Mouse (Mus musculus) limb, embryonic 14.5 days (tissue): ENCODE measurements at regions not wholly inside any gene's neighbourhood (a gene's known extent, or its start where the extent isn't known, plus 50 kb on each side); places are given as distances from the start of the nearest gene placed in this dataset.
A peak's percentile ranks its signal among the peaks of the same experiment; 100 is the strongest.

ENCODE experiments used
- ATAC-seq: fragments of 200-750 bp; cut with Nextera tagmentation; 2 replicates; pipeline ENCODE4 v1.8.0; 2017; ENCODE audit warnings: low read depth, moderate number of reproducible peaks, moderate TSS enrichment; ENCODE audit not compliant: low FRiP score
- DNase-seq: peaks from one replicate; pipeline ENCODE4 v3.0.0-alpha.2; 2015; ENCODE audit warnings: low spot score
- H3K27ac ChIP-seq: fragments of 300-500 bp; sonication (generic); replicated peaks from 2 replicates; pipeline ENCODE4 v1.5.1; 2014; ENCODE audit warnings: low read depth, mild to moderate bottlenecking, low read length, moderate library complexity, mixed read lengths
- H3K27me3 ChIP-seq: fragments of 300-500 bp; sonication (generic); 2 replicates; pipeline ENCODE4 v1.6.1; 2014; ENCODE audit warnings: low read length, mixed read lengths; ENCODE audit not compliant: control insufficient read depth, insufficient read depth
- H3K36me3 ChIP-seq: fragments of 300-500 bp; sonication (generic); 2 replicates; pipeline ENCODE4 v1.6.1; 2014; ENCODE audit warnings: mild to moderate bottlenecking, low read length, moderate library complexity, mixed read lengths; ENCODE audit not compliant: control insufficient read depth, insufficient read depth
- H3K4me1 ChIP-seq: fragments of 300-500 bp; sonication (generic); 2 replicates; pipeline ENCODE4 v1.6.1; 2014; ENCODE audit warnings: antibody characterized with exemption, low read length, mixed read lengths; ENCODE audit not compliant: control insufficient read depth, insufficient read depth
- H3K4me2 ChIP-seq: fragments of 300-500 bp; sonication (generic); replicated peaks from 2 replicates; pipeline ENCODE4 v1.6.1; 2014; ENCODE audit warnings: low read depth, mild to moderate bottlenecking, low read length, moderate library complexity; ENCODE audit not compliant: severe bottlenecking
- H3K4me3 ChIP-seq: fragments of 300-500 bp; sonication (generic); replicated peaks from 2 replicates; pipeline ENCODE4 v1.5.1; 2014; ENCODE audit warnings: low read length
- H3K9ac ChIP-seq: fragments of 300-500 bp; sonication (generic); 2 replicates; pipeline ENCODE4 v1.6.1; 2014; ENCODE audit warnings: mild to moderate bottlenecking, low read depth, low read length, moderate library complexity; ENCODE audit not compliant: severe bottlenecking
- H3K9me3 ChIP-seq: fragments of 300-500 bp; sonication (generic); 2 replicates; pipeline ENCODE4 v1.6.1; 2016; ENCODE audit warnings: low read length; ENCODE audit not compliant: control insufficient read depth
- POLR2A ChIP-seq: fragments of 200-500 bp; IDR thresholded peaks from 2 replicates; pipeline ENCODE4 v1.8.0; 2012; ENCODE audit warnings: inconsistent platforms, mild to moderate bottlenecking, moderate library complexity, borderline replicate concordance; ENCODE audit not compliant: insufficient read depth, insufficient read length; ENCODE audit errors: extremely low read depth
- WGBS: fragments of 180-500 bp; shearing (Covaris S2); extraction: QIAGEN DNeasy Blood & Tissue Kit; methylation state at CpG from one replicate; pipeline ENCODE4 v1.1.7; 2014; 5-methylcytosine and 5-hydroxymethylcytosine counted together

- DNase-seq (no peak), ATAC-seq (no peak)
- H3K36me3 ChIP-seq, result no peaks in the 10 kb centered on the region
Observed at GRCm38 (mm10) chr17:89592826-89593225, 317.4 kb downstream of the Gm10184 start.

GRCm38 (mm10) chr17:89559506-89559905 lies 350.7 kb downstream of the Gm10184 start:
- H3K4me3 ChIP-seq, result no peak overlapping the region
- H3K4me2 ChIP-seq, result no peak overlapping the region
- H3K9me3 ChIP-seq, result no peaks in the 10 kb centered on the region
- H3K9ac ChIP-seq, result no peak overlapping the region
- no peaks in the 10 kb centered on the region for H3K4me1 ChIP-seq
- peak; percentile 13 for DNase-seq
- no peaks in the 10 kb centered on the region for H3K36me3 ChIP-seq
- no peak for TF ChIP-seq POLR2A
- no peak for ATAC-seq
- H3K27ac ChIP-seq, result no peak overlapping the region
- H3K27me3 ChIP-seq, result no peaks in the 10 kb centered on the region

More at GRCm38 (mm10) chr17:89592826-89593225, 317.4 kb downstream of the Gm10184 start:
- H3K4me3 ChIP-seq, result no peak overlapping the region
- no peaks in the 10 kb centered on the region for H3K27me3 ChIP-seq
- WGBS, result 74% methylated on average over 3 of the region's 3 CpGs
- no peak for TF ChIP-seq POLR2A
- no peaks in the 10 kb centered on the region for H3K9me3 ChIP-seq
- no peak overlapping the region for H3K4me2 ChIP-seq
- no peaks in the 10 kb centered on the region for H3K4me1 ChIP-seq
- H3K9ac ChIP-seq, result no peak overlapping the region
- no peak overlapping the region for H3K27ac ChIP-seq

GRCm38 (mm10) chr17:89554754-89555153 lies 354.3 kb upstream of the Fshr start:
- DNase-seq, result no peak
- no peak overlapping the region for H3K9ac ChIP-seq
- no peak for TF ChIP-seq POLR2A
- H3K36me3 ChIP-seq, result no peaks in the 10 kb centered on the region
- H3K27ac ChIP-seq, result no peak overlapping the region
- H3K4me1 ChIP-seq, result no peaks in the 10 kb centered on the region
- WGBS, result 64% methylated on average over 1 of the region's 1 CpGs
- H3K9me3 ChIP-seq, result no peaks in the 10 kb centered on the region
- ATAC-seq, result no peak
- no peak overlapping the region for H3K4me3 ChIP-seq
- no peak overlapping the region for H3K4me2 ChIP-seq
- H3K27me3 ChIP-seq, result no peaks in the 10 kb centered on the region

GRCm38 (mm10) chr17:89553597-89553996 lies 353.1 kb upstream of the Fshr start:
- DNase-seq, result no peak
- Histone ChIP-seq H3K36me3 (no peaks in the 10 kb centered on the region), H3K4me3 (no peak overlapping the region), H3K9me3 (no peaks in the 10 kb centered on the region), H3K27ac (no peak overlapping the region), H3K4me1 (no peaks in the 10 kb centered on the region), H3K27me3 (no peaks in the 10 kb centered on the region), H3K4me2 (no peak overlapping the region), H3K9ac (no peak overlapping the region)
- 46% methylated on average over 3 of the region's 3 CpGs for WGBS
- no peak for TF ChIP-seq POLR2A
- ATAC-seq, result no peak

- H3K4me2 ChIP-seq, result no peak overlapping the region
- TF ChIP-seq POLR2A, result no peak
- no peak overlapping the region for H3K9ac ChIP-seq
- no peaks in the 10 kb centered on the region for H3K9me3 ChIP-seq
- DNase-seq (no peak), ATAC-seq (no peak)
- 74% methylated on average over 3 of the region's 3 CpGs for WGBS
- no peaks in the 10 kb centered on the region for H3K36me3 ChIP-seq
- no peak overlapping the region for H3K4me3 ChIP-seq
- no peaks in the 10 kb centered on the region for H3K27me3 ChIP-seq
- H3K27ac ChIP-seq, result no peak overlapping the region
- H3K4me1 ChIP-seq, result no peaks in the 10 kb centered on the region
Observed at GRCm38 (mm10) chr17:89550758-89551157, 350.3 kb upstream of the Fshr start.

- 84% methylated on average over 4 of the region's 4 CpGs for WGBS
- Histone ChIP-seq H3K4me1 (no peaks in the 10 kb centered on the region), H3K36me3 (no peaks in the 10 kb centered on the region), H3K27ac (no peak overlapping the region), H3K4me2 (no peak overlapping the region), H3K4me3 (no peak overlapping the region), H3K9ac (no peak overlapping the region), H3K9me3 (no peaks in the 10 kb centered on the region), H3K27me3 (no peaks in the 10 kb centered on the region)
- no peak for TF ChIP-seq POLR2A
- DNase-seq (no peak), ATAC-seq (no peak)
Observed at GRCm38 (mm10) chr17:89521912-89522311, 321.4 kb upstream of the Fshr start.
